Mouse (Mus musculus) heart, adult 8-10 months (tissue): ENCODE results near the gene Tnfsf9. TPM values are rescaled to one million over a fixed set of nuclear protein-coding genes. Genes with fewer than 3 reads are reported as not detected.
A peak's percentile ranks its signal among the peaks of the same experiment; 100 is the strongest.

ENCODE experiments used
- DNase-seq: peaks from one replicate; pipeline ENCODE4 v3.0.0; 2022; ENCODE audit warnings: low spot score
- total RNA-seq, 4 experiments: library from RNA; stranded (reverse); gene quantifications; 2 replicates each; pipeline ENCODE4 v1.2.4; 2022

The Tnfsf9 gene
- under 1 TPM; 0.25 to 0.83 (median 0.43) TPM for total RNA-seq

- no peak for DNase-seq
Observed at GRCm38 (mm10) chr17:57105181-57106034, at the start of gene Tnfsf9. Tnfsf9 (plus strand) TSS chr17:57105325.

GRCm38 (mm10) chr17:57056246-57056645 is 48.9 kb upstream of the Tnfsf9 start:
- DNase-seq = no peak

GRCm38 (mm10) chr17:57058891-57059485 is 46.1 kb upstream of the Tnfsf9 start, which contains the start of gene Crb3:
Crb3 (plus strand) TSS chr17:57059105.
- peak; percentile 26 for DNase-seq

- peak; percentile 47 for DNase-seq
Observed at GRCm38 (mm10) chr17:57059486-57059977, 45.6 kb upstream of the Tnfsf9 start, which contains the start of gene Slc25a23. Slc25a23 (minus strand) TSS chr17:57059863.

GRCm38 (mm10) chr17:57060231-57060801 is 44.8 kb upstream of the Tnfsf9 start:
- peak; percentile 95 for DNase-seq

GRCm38 (mm10) chr17:57061069-57061468 is 44.1 kb upstream of the Tnfsf9 start:
- DNase-seq = no peak

- DNase-seq = no peak
Observed at GRCm38 (mm10) chr17:57062011-57062521, 43.1 kb upstream of the Tnfsf9 start.

GRCm38 (mm10) chr17:57062548-57062947 is 42.6 kb upstream of the Tnfsf9 start:
- DNase-seq = no peak

GRCm38 (mm10) chr17:57063031-57063430 is 42.1 kb upstream of the Tnfsf9 start:
- no peak for DNase-seq

- no peak for DNase-seq
Observed at GRCm38 (mm10) chr17:57066908-57067307, 38.2 kb upstream of the Tnfsf9 start.

- DNase-seq = no peak
Observed at GRCm38 (mm10) chr17:57070272-57070671, 34.9 kb upstream of the Tnfsf9 start.

- no peak for DNase-seq
Observed at GRCm38 (mm10) chr17:57070699-57071098, 34.4 kb upstream of the Tnfsf9 start.

- DNase-seq = no peak
Observed at GRCm38 (mm10) chr17:57076916-57077315, 28.2 kb upstream of the Tnfsf9 start.

- no peak for DNase-seq
Observed at GRCm38 (mm10) chr17:57078336-57078735, 26.8 kb upstream of the Tnfsf9 start, which contains the start of gene Dennd1c. Dennd1c (minus strand) TSS chr17:57078514.

- no peak for DNase-seq
Observed at GRCm38 (mm10) chr17:57079919-57080318, 25.2 kb upstream of the Tnfsf9 start.

- DNase-seq = no peak
Observed at GRCm38 (mm10) chr17:57081234-57081842, 23.8 kb upstream of the Tnfsf9 start.

- DNase-seq = no peak
Observed at GRCm38 (mm10) chr17:57082481-57082880, 22.6 kb upstream of the Tnfsf9 start.

- no peak for DNase-seq
Observed at GRCm38 (mm10) chr17:57085970-57086757, 19.0 kb upstream of the Tnfsf9 start.

- no peak for DNase-seq
Observed at GRCm38 (mm10) chr17:57087049-57087832, 17.9 kb upstream of the Tnfsf9 start, which contains the start of gene Tubb4a. Tubb4a (minus strand) TSS chr17:57087782.

- no peak for DNase-seq
Observed at GRCm38 (mm10) chr17:57094222-57094621, 10.9 kb upstream of the Tnfsf9 start.
